In genomic region chr2:77924003-77924402, GRCm38 (mm10) we compare ENCODE assay signal across 15 mouse cellular contexts.
"Had no signal": no experiment of that assay in that cellular context is flagged by ENCODE, and none has a peak within 500 bp of the region (broad histone marks: within the 10 kb centered on the region; RNA-seq: fewer than 3 reads in every experiment).

No protein-coding gene starts in this region.

- DNase-seq: cerebellum, adult 9-10 months; cerebellum, adult 9-11 months; cerebellum, postnatal 10 days; cerebellum, postnatal 14 days; cerebellum, postnatal 25 days; cerebellum, postnatal 36 days; embryo, embryonic 11 days; forebrain, postnatal 0 days; gastrocnemius, adult 2 months; gastrocnemius, postnatal 10 days; gastrocnemius, postnatal 14 days; gastrocnemius, postnatal 25 days; gastrocnemius, postnatal 36 days; heart, adult 18-20 months; heart, adult 2 months had no signal
